Mouse (Mus musculus) neural tube, embryonic 13.5 days (tissue): ENCODE results near the gene Atad2b. TPM values are rescaled to one million over a fixed set of nuclear protein-coding genes. Genes with fewer than 3 reads are reported as not detected.
"Not testable (repeated sequence)": the region's sequence is repeated elsewhere in the genome, so short reads cannot be mapped to it uniquely, and the experiment has no call there.

Experiments
- ATAC-seq: fragments of 200-750 bp; cut with Nextera tagmentation; 2 replicates; pipeline ENCODE4 v1.8.0; 2017; ENCODE audit warnings: low read depth, mild to moderate bottlenecking, moderate TSS enrichment, moderate library complexity
- H3K27ac ChIP-seq: fragments of 300-500 bp; sonication (generic); replicated peaks from 2 replicates; pipeline ENCODE4 v1.5.1; 2015; ENCODE audit warnings: moderate library complexity, mild to moderate bottlenecking, inconsistent platforms
- H3K27me3 ChIP-seq: fragments of 300-500 bp; sonication (generic); 2 replicates; pipeline ENCODE4 v1.6.1; 2015; ENCODE audit warnings: mild to moderate bottlenecking, inconsistent platforms
- H3K36me3 ChIP-seq: fragments of 300-500 bp; sonication (generic); 2 replicates; pipeline ENCODE4 v1.6.1; 2015; ENCODE audit warnings: mild to moderate bottlenecking, inconsistent platforms
- H3K4me1 ChIP-seq: fragments of 300-500 bp; sonication (generic); replicated peaks from 2 replicates; pipeline ENCODE4 v1.6.1; 2015; ENCODE audit warnings: inconsistent platforms
- H3K4me2 ChIP-seq: fragments of 300-500 bp; sonication (generic); 2 replicates; pipeline ENCODE4 v1.6.1; 2015; ENCODE audit warnings: inconsistent platforms, mild to moderate bottlenecking, moderate library complexity
- H3K4me3 ChIP-seq: fragments of 300-500 bp; sonication (generic); 2 replicates; pipeline ENCODE4 v1.5.1; 2015; ENCODE audit warnings: mild to moderate bottlenecking, inconsistent platforms
- H3K9ac ChIP-seq: fragments of 300-500 bp; sonication (generic); 2 replicates; pipeline ENCODE4 v1.6.1; 2015; ENCODE audit warnings: moderate library complexity, mild to moderate bottlenecking, inconsistent platforms
- H3K9me3 ChIP-seq: fragments of 300-500 bp; sonication (generic); 2 replicates; pipeline ENCODE4 v1.6.1; 2016; ENCODE audit warnings: inconsistent platforms
- WGBS: fragments of 180-500 bp; shearing (Covaris S2); methylation state at CpG from one replicate; pipeline ENCODE4 v1.1.7; 2015; 5-methylcytosine and 5-hydroxymethylcytosine counted together
- polyA plus RNA-seq: library from polyadenylated mRNA; unstranded; fragments of >200 nt; fragmentation: Nextera tagmentation; extraction: Ambion mirVana; gene quantifications from 2 replicates; pipeline ENCODE4 v1.2.1, GENCODE M21; 2015

Gene Atad2b
- polyA plus RNA-seq, 1 experiment from 2014 or later: 12.8 TPM

GRCm38 (mm10) chr12:5008638-5009037, 91.5 kb downstream of the Atad2b start:
- H3K27me3 ChIP-seq: not testable (repeated sequence)
- WGBS: 65% methylated on average over 2 of the region's 2 CpGs

GRCm38 (mm10) chr12:5025226-5025861, 108.2 kb downstream of the Atad2b start:
- 74% methylated on average over 10 of the region's 10 CpGs for WGBS
- peak overlapping the region; percentile 47; the same call in 1 of the 2 replicates for H3K27ac ChIP-seq
- no peak overlapping the region for H3K4me3 ChIP-seq
- H3K4me1 ChIP-seq: no peaks in the 10 kb centered on the region
- no peaks in the 10 kb centered on the region for H3K9me3 ChIP-seq
- H3K36me3 ChIP-seq: peaks cover 22% of the 10 kb centered on the region
- H3K4me2 ChIP-seq: no peak overlapping the region
- no peaks in the 10 kb centered on the region for H3K27me3 ChIP-seq
- peak; percentile 50; the same call in 1 of the 2 replicates for ATAC-seq
- no peak overlapping the region for H3K9ac ChIP-seq

More at GRCm38 (mm10) chr12:5008638-5009037, 91.5 kb downstream of the Atad2b start:
- not testable (repeated sequence) for H3K4me1 ChIP-seq, H3K4me3 ChIP-seq, H3K4me2 ChIP-seq, H3K9me3 ChIP-seq, H3K27ac ChIP-seq, H3K9ac ChIP-seq, ATAC-seq
- peaks cover 33% of the 10 kb centered on the region for H3K36me3 ChIP-seq

- no peak overlapping the region for H3K4me3 ChIP-seq
- no peaks in the 10 kb centered on the region for H3K4me1 ChIP-seq
- H3K36me3 ChIP-seq: peaks cover 38% of the 10 kb centered on the region
- H3K27ac ChIP-seq: no peak overlapping the region
- no peaks in the 10 kb centered on the region for H3K27me3 ChIP-seq
- no peaks in the 10 kb centered on the region for H3K9me3 ChIP-seq
- H3K4me2 ChIP-seq: no peak overlapping the region
- no peak for ATAC-seq
- 85% methylated on average over 5 of the region's 5 CpGs for WGBS
- no peak overlapping the region for H3K9ac ChIP-seq
These were observed 111.9 kb downstream of the Atad2b start for GRCm38 (mm10) chr12:5029035-5029434.

- H3K4me3 ChIP-seq: no peak overlapping the region
- H3K4me2 ChIP-seq: no peak overlapping the region
- H3K9me3 ChIP-seq: no peaks in the 10 kb centered on the region
- no peaks in the 10 kb centered on the region for H3K4me1 ChIP-seq
- 98% methylated on average over 2 of the region's 2 CpGs for WGBS
- H3K27me3 ChIP-seq: no peaks in the 10 kb centered on the region
- H3K9ac ChIP-seq: no peak overlapping the region
- peaks cover 55% of the 10 kb centered on the region for H3K36me3 ChIP-seq
- ATAC-seq: no peak
- H3K27ac ChIP-seq: no peak overlapping the region
These were observed 120.9 kb downstream of the Atad2b start for GRCm38 (mm10) chr12:5038008-5038407.

GRCm38 (mm10) chr12:5044141-5044540, 127.0 kb downstream of the Atad2b start:
- 87% methylated on average over 15 of the region's 15 CpGs for WGBS

GRCm38 (mm10) chr12:5048104-5048503, 131.0 kb downstream of the Atad2b start:
- H3K27ac ChIP-seq: no peak overlapping the region
- H3K36me3 ChIP-seq: peaks cover 13% of the 10 kb centered on the region
- H3K27me3 ChIP-seq: no peaks in the 10 kb centered on the region
- ATAC-seq: no peak
- no peak overlapping the region for H3K4me3 ChIP-seq
- no peak overlapping the region for H3K4me2 ChIP-seq
- H3K9me3 ChIP-seq: peaks cover 26% of the 10 kb centered on the region
- no peaks in the 10 kb centered on the region for H3K4me1 ChIP-seq
- 97% methylated on average over 4 of the region's 4 CpGs for WGBS
- no peak overlapping the region for H3K9ac ChIP-seq

More at GRCm38 (mm10) chr12:5044141-5044540, 127.0 kb downstream of the Atad2b start:
- no peak for ATAC-seq
- H3K4me1 ChIP-seq: no peaks in the 10 kb centered on the region
- peaks cover 29% of the 10 kb centered on the region for H3K36me3 ChIP-seq
- no peaks in the 10 kb centered on the region for H3K27me3 ChIP-seq
- no peak overlapping the region for H3K4me3 ChIP-seq
- no peak overlapping the region for H3K4me2 ChIP-seq
- no peak overlapping the region for H3K27ac ChIP-seq
- no peak overlapping the region for H3K9ac ChIP-seq
- H3K9me3 ChIP-seq: 0 out of 2 replicates have a peak, but pooled peaks cover 2% of the 10 kb centered on the region

GRCm38 (mm10) chr12:5067590-5067989, 150.4 kb downstream of the Atad2b start:
- Histone ChIP-seq H3K4me1 (no peaks in the 10 kb centered on the region), H3K9ac (no peak overlapping the region)
- no peak for ATAC-seq

GRCm38 (mm10) chr12:5070131-5070530, 153.0 kb downstream of the Atad2b start:
- no peaks in the 10 kb centered on the region for H3K4me1 ChIP-seq
- WGBS: 91% methylated on average over 3 of the region's 3 CpGs
- no peak overlapping the region for H3K4me2 ChIP-seq

More at GRCm38 (mm10) chr12:5067590-5067989, 150.4 kb downstream of the Atad2b start:
- Histone ChIP-seq H3K36me3 (no peaks in the 10 kb centered on the region), H3K27me3 (no peaks in the 10 kb centered on the region), H3K4me3 (no peak overlapping the region), H3K9me3 (no peaks in the 10 kb centered on the region), H3K4me2 (no peak overlapping the region), H3K27ac (no peak overlapping the region)
- WGBS: 57% methylated on average over 3 of the region's 3 CpGs

GRCm38 (mm10) chr12:5073191-5073590, 156.0 kb downstream of the Atad2b start:
- WGBS: 86% methylated on average over 12 of the region's 12 CpGs
- no peaks in the 10 kb centered on the region for H3K36me3 ChIP-seq
- ATAC-seq: no peak
- H3K4me2 ChIP-seq: no peak overlapping the region
- H3K27me3 ChIP-seq: no peaks in the 10 kb centered on the region
- H3K4me1 ChIP-seq: no peaks in the 10 kb centered on the region
- H3K27ac ChIP-seq: no peak overlapping the region
- H3K4me3 ChIP-seq: no peak overlapping the region
- H3K9ac ChIP-seq: no peak overlapping the region
- no peaks in the 10 kb centered on the region for H3K9me3 ChIP-seq

More at GRCm38 (mm10) chr12:5070131-5070530, 153.0 kb downstream of the Atad2b start:
- H3K36me3 ChIP-seq: no peaks in the 10 kb centered on the region
- H3K4me3 ChIP-seq: no peak overlapping the region
- ATAC-seq: no peak
- H3K9ac ChIP-seq: no peak overlapping the region
- no peak overlapping the region for H3K27ac ChIP-seq
- no peaks in the 10 kb centered on the region for H3K9me3 ChIP-seq
- H3K27me3 ChIP-seq: no peaks in the 10 kb centered on the region

- 61% methylated on average over 4 of the region's 4 CpGs for WGBS
- Histone ChIP-seq H3K9me3 (no peaks in the 10 kb centered on the region), H3K9ac (no peak overlapping the region), H3K27me3 (no peaks in the 10 kb centered on the region), H3K27ac (no peak overlapping the region), H3K36me3 (peaks cover 57% of the 10 kb centered on the region), H3K4me2 (no peak overlapping the region), H3K4me3 (no peak overlapping the region), H3K4me1 (no peaks in the 10 kb centered on the region)
- ATAC-seq: no peak
These were observed 164.3 kb downstream of the Atad2b start for GRCm38 (mm10) chr12:5081480-5081879.

GRCm38 (mm10) chr12:5084714-5085113, 167.6 kb downstream of the Atad2b start:
- WGBS: 92% methylated on average over 5 of the region's 5 CpGs
- ATAC-seq: no peak
- Histone ChIP-seq H3K27me3 (no peaks in the 10 kb centered on the region), H3K27ac (no peak overlapping the region), H3K9ac (no peak overlapping the region), H3K4me2 (no peak overlapping the region), H3K9me3 (no peaks in the 10 kb centered on the region), H3K4me3 (no peak overlapping the region), H3K36me3 (peaks cover 52% of the 10 kb centered on the region), H3K4me1 (peaks cover 29% of the 10 kb centered on the region)

GRCm38 (mm10) chr12:5087787-5088519, 170.8 kb downstream of the Atad2b start:
- peaks cover 50% of the 10 kb centered on the region for H3K36me3 ChIP-seq
- WGBS: 20% methylated on average over 10 of the region's 10 CpGs
- no peak overlapping the region for H3K4me2 ChIP-seq
- H3K9ac ChIP-seq: no peak overlapping the region
- H3K9me3 ChIP-seq: no peaks in the 10 kb centered on the region
- H3K27me3 ChIP-seq: no peaks in the 10 kb centered on the region
- H3K4me1 ChIP-seq: peaks cover 32% of the 10 kb centered on the region
- peak overlapping the region; percentile 77 for H3K27ac ChIP-seq
- ATAC-seq: peak; percentile 84
- H3K4me3 ChIP-seq: no peak overlapping the region
